In the genomic region with DNA sequence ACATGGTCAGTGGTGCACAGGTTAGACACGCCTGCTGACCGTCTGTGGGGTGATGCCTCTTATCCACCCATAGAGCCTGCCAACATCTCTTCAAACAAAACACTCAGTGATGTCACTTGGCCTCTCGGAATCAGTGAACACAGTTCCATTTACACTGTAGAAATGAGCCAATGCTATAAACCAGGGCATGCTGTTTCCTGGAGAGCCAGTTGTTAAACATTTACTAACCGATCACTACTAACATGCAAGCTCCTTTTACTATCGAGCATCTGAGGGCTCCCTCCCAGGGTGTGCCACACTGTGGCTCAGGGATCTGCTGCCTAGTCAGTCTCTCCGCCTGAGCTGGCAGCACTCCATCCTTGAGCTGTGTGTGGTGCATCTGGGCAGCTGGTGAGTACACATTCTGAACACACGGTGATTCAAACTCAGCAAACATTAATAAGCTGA, we compare ENCODE assay signal across 9 mouse cellular contexts. TPM values are rescaled to one million over a fixed set of nuclear protein-coding genes. Genes with fewer than 3 reads are reported as not detected.
DNase-seq lines count a peak whose midpoint lies in the region; ATAC-seq lines count a peak whose summit lies in the region.
"Had no signal": no experiment of that assay in that cellular context is flagged by ENCODE, and none has a peak within 500 bp of the region (broad histone marks: within the 10 kb centered on the region; RNA-seq: fewer than 3 reads in every experiment).

No protein-coding gene starts in this region.

- H3K9me3 ChIP-seq in hindbrain, embryonic 15.5 days, result no peaks in the 10 kb centered on the region
- H3K9me3 ChIP-seq: megakaryocyte, embryonic 14.5 days had no signal

- DNase-seq in lung, postnatal 10 days, result peak; percentile 2
- DNase-seq in lung, postnatal 36 days, result no peak
- peak; percentile 23 to 31 for DNase-seq in layer of hippocampus, adult 18-20 months (ENCODE audit: low spot score in 2 of 2)
- DNase-seq in right cerebral cortex, postnatal 10 days (ENCODE audit: low spot score in 2 of 2), result peak; percentile 64 to 70
- no peak for DNase-seq in spleen, postnatal 10 days (ENCODE audit: low spot score in 2 of 2)
- DNase-seq in natural killer cell, adult 2 months (ENCODE audit: low spot score in 2 of 2), result no peak

- H3K27me3 ChIP-seq in hindbrain, embryonic 15.5 days, result no peaks in the 10 kb centered on the region
- H3K27me3 ChIP-seq: megakaryocyte, embryonic 14.5 days had no signal

- H3K4me2 ChIP-seq in hindbrain, embryonic 15.5 days, result no peak overlapping the region

- H3K36me3 ChIP-seq in hindbrain, embryonic 15.5 days, result no peaks in the 10 kb centered on the region

- no peak overlapping the region for H3K27ac ChIP-seq in hindbrain, embryonic 15.5 days (replicated peaks)

- 52% methylated on average over 7 of the region's 7 CpGs for WGBS in hindbrain, embryonic 15.5 days

- H3K4me1 ChIP-seq in hindbrain, embryonic 15.5 days (replicated peaks), result no peaks in the 10 kb centered on the region
- H3K4me1 ChIP-seq: megakaryocyte, embryonic 14.5 days had no signal

- ATAC-seq in hindbrain, embryonic 15.5 days (ENCODE audit: low FRiP score, low read depth), result peak; percentile 87
- no peak for ATAC-seq in erythroblast, adult 5-6 weeks (replicated peaks; ENCODE audit: low FRiP score, poor library complexity, severe bottlenecking)

- H3K9ac ChIP-seq in hindbrain, embryonic 15.5 days, result no peak overlapping the region

- H3K4me3 ChIP-seq in hindbrain, embryonic 15.5 days, result no peak overlapping the region
- H3K4me3 ChIP-seq: megakaryocyte, embryonic 14.5 days had no signal

RNA-seq across cellular contexts. Expression of a gene that starts 52.8 kb away (rescaled TPM):
- polyA plus RNA-seq in hindbrain, embryonic 15.5 days (2015; fragmentation: Nextera tagmentation; extraction: Ambion mirVana), result 3.7 and 8.0 TPM in 2 replicates
- total RNA-seq in layer of hippocampus, adult 18-20 months (2021), result not detected
- not detected in 2 replicates for total RNA-seq in erythroblast, adult 5-6 weeks (2015; ENCODE audit: low replicate concordance)
- total RNA-seq in erythroblast, adult 5-6 weeks (2017; ENCODE audit: low replicate concordance), result not detected in 2 replicates

Comparison
In these comparisons a context has a peak if more than half of its experiments do, and no peak if none do; other contexts are left out.
1. DNase-seq: peak in lung, postnatal 10 days (single experiment), layer of hippocampus, adult 18-20 months (2 of 2) and right cerebral cortex, postnatal 10 days (2 of 2); none in lung, postnatal 36 days (single experiment), spleen, postnatal 10 days (0 of 2) and natural killer cell, adult 2 months (0 of 2).